Mouse (Mus musculus): Measurements from ENCODE around the gene Baiap2. TPM values are rescaled to one million over a fixed set of nuclear protein-coding genes. Genes with fewer than 3 reads are reported as not detected.

The Baiap2 gene
- polyA plus RNA-seq, 1 experiment, result 5.5 TPM

GRCm38 (mm10) chr11:120017011-120017410, 74.4 kb downstream of the Baiap2 start:
- Histone ChIP-seq H3K4me1 (ENCODE audit: control insufficient read depth, insufficient read depth, insufficient read length, low read length) (no peaks in the 10 kb centered on the region), H3K4me3 (ENCODE audit: insufficient read depth, low read depth, low read length) (no peak overlapping the region)

GRCm38 (mm10) chr11:120019542-120020440, 77.2 kb downstream of the Baiap2 start:
- Histone ChIP-seq H3K4me1 (ENCODE audit: control insufficient read depth, insufficient read depth, insufficient read length, low read length) (no peaks in the 10 kb centered on the region), H3K27ac (replicated peaks; ENCODE audit: low read depth, low read length) (no peak overlapping the region), H3K4me3 (ENCODE audit: insufficient read depth, low read depth, low read length) (no peak overlapping the region)

More at GRCm38 (mm10) chr11:120017011-120017410, 74.4 kb downstream of the Baiap2 start:
- H3K27ac ChIP-seq (replicated peaks; ENCODE audit: low read depth, low read length), result no peak overlapping the region

- H3K4me1 ChIP-seq (ENCODE audit: control insufficient read depth, insufficient read depth, insufficient read length, low read length), result no peaks in the 10 kb centered on the region
- H3K27ac ChIP-seq (replicated peaks; ENCODE audit: low read depth, low read length), result no peak overlapping the region
- H3K4me3 ChIP-seq (ENCODE audit: insufficient read depth, low read depth, low read length), result no peak overlapping the region
Measured at GRCm38 (mm10) chr11:120021367-120021766, 78.8 kb downstream of the Baiap2 start.

GRCm38 (mm10) chr11:120022216-120022615, 79.7 kb downstream of the Baiap2 start:
- H3K4me3 ChIP-seq (ENCODE audit: insufficient read depth, low read depth, low read length), result no peak overlapping the region
- H3K27ac ChIP-seq (replicated peaks; ENCODE audit: low read depth, low read length), result no peak overlapping the region
- no peaks in the 10 kb centered on the region for H3K4me1 ChIP-seq (ENCODE audit: control insufficient read depth, insufficient read depth, insufficient read length, low read length)

- Histone ChIP-seq H3K4me3 (ENCODE audit: insufficient read depth, low read depth, low read length) (no peak overlapping the region), H3K4me1 (ENCODE audit: control insufficient read depth, insufficient read depth, insufficient read length, low read length) (no peaks in the 10 kb centered on the region), H3K27ac (replicated peaks; ENCODE audit: low read depth, low read length) (no peak overlapping the region)
Measured at GRCm38 (mm10) chr11:120022841-120023240, 80.3 kb downstream of the Baiap2 start.

GRCm38 (mm10) chr11:120026941-120027340, 84.4 kb downstream of the Baiap2 start:
- Histone ChIP-seq H3K27ac (replicated peaks; ENCODE audit: low read depth, low read length) (no peak overlapping the region), H3K4me3 (ENCODE audit: insufficient read depth, low read depth, low read length) (no peak overlapping the region), H3K4me1 (ENCODE audit: control insufficient read depth, insufficient read depth, insufficient read length, low read length) (no peaks in the 10 kb centered on the region)

- no peaks in the 10 kb centered on the region for H3K4me1 ChIP-seq (ENCODE audit: control insufficient read depth, insufficient read depth, insufficient read length, low read length)
Measured at GRCm38 (mm10) chr11:120028319-120029092, 85.9 kb downstream of the Baiap2 start.

GRCm38 (mm10) chr11:120029431-120030144, 87.0 kb downstream of the Baiap2 start:
- no peak overlapping the region for H3K4me3 ChIP-seq (ENCODE audit: insufficient read depth, low read depth, low read length)
- H3K4me1 ChIP-seq (ENCODE audit: control insufficient read depth, insufficient read depth, insufficient read length, low read length), result no peaks in the 10 kb centered on the region
- no peak overlapping the region for H3K27ac ChIP-seq (replicated peaks; ENCODE audit: low read depth, low read length)

More at GRCm38 (mm10) chr11:120028319-120029092, 85.9 kb downstream of the Baiap2 start:
- Histone ChIP-seq H3K4me3 (ENCODE audit: insufficient read depth, low read depth, low read length) (no peak overlapping the region), H3K27ac (replicated peaks; ENCODE audit: low read depth, low read length) (no peak overlapping the region)

GRCm38 (mm10) chr11:120030145-120030901, 87.8 kb downstream of the Baiap2 start:
- no peaks in the 10 kb centered on the region for H3K4me1 ChIP-seq (ENCODE audit: control insufficient read depth, insufficient read depth, insufficient read length, low read length)
- no peak overlapping the region for H3K4me3 ChIP-seq (ENCODE audit: insufficient read depth, low read depth, low read length)
- no peak overlapping the region for H3K27ac ChIP-seq (replicated peaks; ENCODE audit: low read depth, low read length)

GRCm38 (mm10) chr11:120032052-120032451, 89.5 kb downstream of the Baiap2 start:
- H3K27ac ChIP-seq (replicated peaks; ENCODE audit: low read depth, low read length), result no peak overlapping the region
- no peak overlapping the region for H3K4me3 ChIP-seq (ENCODE audit: insufficient read depth, low read depth, low read length)
- H3K4me1 ChIP-seq (ENCODE audit: control insufficient read depth, insufficient read depth, insufficient read length, low read length), result no peaks in the 10 kb centered on the region

GRCm38 (mm10) chr11:120033473-120033872, 90.9 kb downstream of the Baiap2 start:
- Histone ChIP-seq H3K27ac (replicated peaks; ENCODE audit: low read depth, low read length) (no peak overlapping the region), H3K4me3 (ENCODE audit: insufficient read depth, low read depth, low read length) (no peak overlapping the region), H3K4me1 (ENCODE audit: control insufficient read depth, insufficient read depth, insufficient read length, low read length) (no peaks in the 10 kb centered on the region)

GRCm38 (mm10) chr11:120034306-120034705, 91.7 kb downstream of the Baiap2 start:
- no peak overlapping the region for H3K27ac ChIP-seq (replicated peaks; ENCODE audit: low read depth, low read length)
- H3K4me1 ChIP-seq (ENCODE audit: control insufficient read depth, insufficient read depth, insufficient read length, low read length), result peaks cover under 1% of the 10 kb centered on the region; the same call in 1 of the 2 replicates
- no peak overlapping the region for H3K4me3 ChIP-seq (ENCODE audit: insufficient read depth, low read depth, low read length)

GRCm38 (mm10) chr11:120034762-120035161, 92.2 kb downstream of the Baiap2 start:
- Histone ChIP-seq H3K4me3 (ENCODE audit: insufficient read depth, low read depth, low read length) (no peak overlapping the region), H3K4me1 (ENCODE audit: control insufficient read depth, insufficient read depth, insufficient read length, low read length) (peaks cover 5% of the 10 kb centered on the region), H3K27ac (replicated peaks; ENCODE audit: low read depth, low read length) (no peak overlapping the region)

GRCm38 (mm10) chr11:120039581-120039980, 97.0 kb downstream of the Baiap2 start:
- Histone ChIP-seq H3K4me1 (ENCODE audit: control insufficient read depth, insufficient read depth, insufficient read length, low read length) (peaks cover 25% of the 10 kb centered on the region), H3K4me3 (ENCODE audit: insufficient read depth, low read depth, low read length) (no peak overlapping the region), H3K27ac (replicated peaks; ENCODE audit: low read depth, low read length) (peak overlapping the region; percentile 64)
